Mouse (Mus musculus): Measurements from ENCODE around the gene Dusp23. TPM values are rescaled to one million over a fixed set of nuclear protein-coding genes. Genes with fewer than 3 reads are reported as not detected.

The Dusp23 gene
- polyA plus RNA-seq, 1 experiment from 2014 or later = 20.6 TPM

Other genes starting within 250 kb of the Dusp23 start
- 0.17 TPM in 1 of 2 replicates, not detected in the other for gene Slamf9, start 157.6 kb downstream of the Dusp23 start, polyA plus RNA-seq (2014; fragmentation: Nextera tagmentation; extraction: Ambion mirVana)
- 45.9 and 59.3 TPM in 2 replicates for gene Igsf9, start 151.2 kb downstream of the Dusp23 start, polyA plus RNA-seq (2014; fragmentation: Nextera tagmentation; extraction: Ambion mirVana)
- gene Tagln2, start 132.9 kb downstream of the Dusp23 start, polyA plus RNA-seq (2014; fragmentation: Nextera tagmentation; extraction: Ambion mirVana) = 79.8 and 93.6 TPM in 2 replicates
- gene Cfap45, start 112.2 kb downstream of the Dusp23 start, polyA plus RNA-seq (2014; fragmentation: Nextera tagmentation; extraction: Ambion mirVana) = 1.7 and 2.5 TPM in 2 replicates
- 0.15 TPM in 1 of 2 replicates, not detected in the other for gene Vsig8, start 77.0 kb downstream of the Dusp23 start, polyA plus RNA-seq (2014; fragmentation: Nextera tagmentation; extraction: Ambion mirVana)
- gene Slamf8, start 42.4 kb downstream of the Dusp23 start, polyA plus RNA-seq (2014; fragmentation: Nextera tagmentation; extraction: Ambion mirVana) = not detected in 2 replicates
- gene Fcrl6, start 30.4 kb downstream of the Dusp23 start, polyA plus RNA-seq (2014; fragmentation: Nextera tagmentation; extraction: Ambion mirVana) = 0.27 and 0.31 TPM in 2 replicates
- gene Crp, start 65.1 kb upstream of the Dusp23 start, polyA plus RNA-seq (2014; fragmentation: Nextera tagmentation; extraction: Ambion mirVana) = 3.8 and 4.0 TPM in 2 replicates

Data from neural tube, embryonic 11.5 days (tissue).